Mouse (Mus musculus): ENCODE results near the gene 5530400C23Rik. TPM values are rescaled to one million over a fixed set of nuclear protein-coding genes. Genes with fewer than 3 reads are reported as not detected.
"Not testable (repeated sequence)": the region's sequence is repeated elsewhere in the genome, so short reads cannot be mapped to it uniquely, and the experiment has no call there.

The 5530400C23Rik gene
- polyA plus RNA-seq (2016; fragmentation: Nextera tagmentation; extraction: Ambion mirVana) = not detected in 2 replicates

GRCm38 (mm10) chr6:133291916-133292315 lies at the start of gene 5530400C23Rik:
Gene 5530400C23Rik, plus strand, starts transcription at chr6:133292216.
- H3K4me3 ChIP-seq; H3K4me1 ChIP-seq; H3K27me3 ChIP-seq (ENCODE audit: low read depth, poor library complexity, severe bottlenecking); DNase-seq (ENCODE audit: low spot score); H3K27ac ChIP-seq (replicated peaks); H3K9me3 ChIP-seq (replicated peaks); H3K36me3 ChIP-seq: not testable (repeated sequence)

GRCm38 (mm10) chr6:133305952-133306715 lies 14.1 kb downstream of the 5530400C23Rik start:
- Histone ChIP-seq H3K36me3 (no peaks in the 10 kb centered on the region), H3K4me3 (no peak overlapping the region), H3K4me1 (no peaks in the 10 kb centered on the region), H3K9me3 (replicated peaks) (no peaks in the 10 kb centered on the region), H3K27ac (replicated peaks) (no peak overlapping the region), H3K27me3 (ENCODE audit: low read depth, poor library complexity, severe bottlenecking) (no peaks in the 10 kb centered on the region)
- 87% methylated on average over 3 of the region's 3 CpGs for WGBS
- no peak for DNase-seq (ENCODE audit: low spot score)

GRCm38 (mm10) chr6:133313896-133314295 lies 21.9 kb downstream of the 5530400C23Rik start:
- DNase-seq (ENCODE audit: low spot score); H3K27ac ChIP-seq (replicated peaks): not testable (repeated sequence)

GRCm38 (mm10) chr6:133338535-133338934 lies 46.5 kb downstream of the 5530400C23Rik start:
- H3K4me1 ChIP-seq = no peaks in the 10 kb centered on the region
- 78% methylated on average over 1 of the region's 1 CpGs for WGBS

More at GRCm38 (mm10) chr6:133313896-133314295, 21.9 kb downstream of the 5530400C23Rik start:
- H3K9me3 ChIP-seq (replicated peaks); H3K27me3 ChIP-seq (ENCODE audit: low read depth, poor library complexity, severe bottlenecking); H3K4me1 ChIP-seq; H3K4me3 ChIP-seq; H3K36me3 ChIP-seq: not testable (repeated sequence)
- 91% methylated on average over 2 of the region's 2 CpGs for whole genome bisulfite sequencing

GRCm38 (mm10) chr6:133341731-133342130 lies 49.7 kb downstream of the 5530400C23Rik start:
- 87% methylated on average over 5 of the region's 5 CpGs for WGBS
- not testable (repeated sequence) for DNase-seq (ENCODE audit: low spot score); H3K4me3 ChIP-seq; H3K27ac ChIP-seq (replicated peaks); H3K27me3 ChIP-seq (ENCODE audit: low read depth, poor library complexity, severe bottlenecking); H3K36me3 ChIP-seq; H3K9me3 ChIP-seq (replicated peaks); H3K4me1 ChIP-seq

More at GRCm38 (mm10) chr6:133338535-133338934, 46.5 kb downstream of the 5530400C23Rik start:
- H3K27ac ChIP-seq (replicated peaks) = no peak overlapping the region
- no peaks in the 10 kb centered on the region for H3K9me3 ChIP-seq (replicated peaks)
- H3K36me3 ChIP-seq = no peaks in the 10 kb centered on the region
- no peaks in the 10 kb centered on the region for H3K27me3 ChIP-seq (ENCODE audit: low read depth, poor library complexity, severe bottlenecking)
- DNase-seq (ENCODE audit: low spot score) = no peak
- H3K4me3 ChIP-seq = no peak overlapping the region

Other genes starting within 250 kb of the 5530400C23Rik start
- gene Tas2r140, start 236.4 kb upstream of the 5530400C23Rik start, polyA plus RNA-seq (2016; fragmentation: Nextera tagmentation; extraction: Ambion mirVana) = not detected in 2 replicates
- gene Smim10l1, start 187.3 kb upstream of the 5530400C23Rik start, polyA plus RNA-seq (2016; fragmentation: Nextera tagmentation; extraction: Ambion mirVana) = 71.8 and 84.5 TPM in 2 replicates